Mouse (Mus musculus) lung, adult 2 months (tissue): ENCODE data around the gene Ermp1.

Source experiments
- CTCF ChIP-seq: fragments of 200-500 bp; IDR thresholded peaks from 2 replicates; pipeline ENCODE4 v1.5.1; 2011; ENCODE audit warnings: mild to moderate bottlenecking, low read length, control low read depth; ENCODE audit not compliant: insufficient read depth
- POLR2A ChIP-seq: fragments of 200-500 bp; IDR thresholded peaks from 2 replicates; pipeline ENCODE4 v1.6.1; 2011; ENCODE audit warnings: low read depth, mild to moderate bottlenecking, control low read depth, low read length, borderline replicate concordance; ENCODE audit errors: extremely low read depth

DNA sequence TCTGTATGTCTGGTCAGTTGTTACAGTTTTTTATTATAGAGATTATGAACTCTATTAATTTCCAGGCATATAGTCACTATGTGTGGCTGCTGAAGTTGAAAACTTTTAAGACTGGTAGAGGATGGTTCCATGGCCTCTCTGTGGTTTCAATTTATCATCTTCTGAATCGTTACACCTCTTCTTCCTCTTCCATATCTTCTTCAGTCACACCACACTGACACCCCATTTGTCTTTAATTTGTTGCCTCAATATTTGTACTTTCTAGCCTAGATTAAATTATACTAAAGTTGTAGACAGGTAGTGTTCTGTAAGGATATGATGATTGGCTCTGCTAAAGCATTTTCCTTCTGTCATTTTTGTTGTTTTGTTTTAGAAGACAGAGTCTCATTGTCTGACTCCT, 81.7 kb downstream of the Ermp1 start:
- TF ChIP-seq CTCF: no peak
- TF ChIP-seq POLR2A: no peak
